In genomic region chr11:86742605-86743004, GRCm38 (mm10) we compare ENCODE assay signal across 1 mouse cellular context.
TF ChIP-seq lines count a peak whose summit lies in the region.

No protein-coding gene starts in this region.

TF ChIP-seq in MEL, 35 proteins besides CTCF, POLR2A, EP300 and RAD21 (continued from another document):
- TF ChIP-seq ZMIZ1 (IDR thresholded peaks at IDR 0.05; ENCODE audit: low read depth, low read length) (peak; percentile 74; the same call in 1 of the 2 replicates), UBTF (IDR thresholded peaks at IDR 0.05; ENCODE audit: borderline replicate concordance, insufficient read depth, low read depth, low read length) (0 out of 2 replicates have a peak, but pooled peaks have one; percentile 2), MAX (IDR thresholded peaks at IDR 0.05; ENCODE audit: low read length) (peak; percentile 51; the same call in 1 of the 2 replicates), MYC (IDR thresholded peaks at IDR 0.05; ENCODE audit: low read depth, low read length) (0 out of 2 replicates have a peak, but pooled peaks have one; percentile 38), MYB (IDR thresholded peaks at IDR 0.05; ENCODE audit: low read depth, low read length) (peak; percentile 89), SIN3A (IDR thresholded peaks at IDR 0.05; ENCODE audit: low read length) (peak; percentile 97), USF2 (IDR thresholded peaks at IDR 0.05; ENCODE audit: borderline replicate concordance in 1 of 2, insufficient read depth in 1 of 2, low read depth in 1 of 2, low read length in 2 of 2) (no peak), GATA1 (IDR thresholded peaks at IDR 0.05; ENCODE audit: low read depth, low read length) (peak; percentile 100), ZC3H11A (IDR thresholded peaks at IDR 0.05; ENCODE audit: low read depth, low read length) (no peak), GABPA (IDR thresholded peaks at IDR 0.05; ENCODE audit: low read depth, low read length) (no peak), KAT2A (conservative IDR thresholded peaks at IDR 0.05; ENCODE audit: low read depth, low read length) (no peak), HCFC1 (IDR thresholded peaks at IDR 0.05; ENCODE audit: low read depth, low read length) (no peak), TBP (IDR thresholded peaks at IDR 0.05; ENCODE audit: low read depth, low read length) (peak; percentile 58), MAFK (IDR thresholded peaks at IDR 0.05; ENCODE audit: borderline replicate concordance, low read depth, low read length) (peak; percentile 71; the same call in 1 of the 2 replicates), MXI1 (IDR thresholded peaks at IDR 0.05; ENCODE audit: low read depth, low read length) (peak; percentile 89), ELF1 (IDR thresholded peaks at IDR 0.05; ENCODE audit: low read depth, low read length) (no peak), POLR2AphosphoS5 (IDR thresholded peaks at IDR 0.05; ENCODE audit: borderline replicate concordance, low read depth, low read length) (no peak), POLR2AphosphoS2 (IDR thresholded peaks at IDR 0.05; ENCODE audit: low read length) (no peak), BHLHE40 (IDR thresholded peaks at IDR 0.05; ENCODE audit: borderline replicate concordance, low read depth, low read length) (peak; percentile 67; the same call in 1 of the 2 replicates), MEF2A (IDR thresholded peaks at IDR 0.05; ENCODE audit: extremely low read depth, insufficient replicate concordance, low read depth, low read length, poor library complexity, severe bottlenecking) (0 out of 2 replicates have a peak, but pooled peaks have one; percentile 38), CHD2 (IDR thresholded peaks at IDR 0.05; ENCODE audit: low read length) (0 out of 2 replicates have a peak, but pooled peaks have one; percentile 22), RCOR1 (IDR thresholded peaks at IDR 0.05; ENCODE audit: low read depth, low read length) (peak; percentile 93), ETS1 (IDR thresholded peaks at IDR 0.05; ENCODE audit: low read depth, low read length) (peak; percentile 99), TAL1 (IDR thresholded peaks at IDR 0.05; ENCODE audit: low read length) (peak; percentile 100), NRF1 (IDR thresholded peaks at IDR 0.05; ENCODE audit: insufficient read depth, low read depth, low read length, poor library complexity, severe bottlenecking) (no peak), MAZ (IDR thresholded peaks at IDR 0.05; ENCODE audit: low read depth, low read length) (no peak), NELFE (IDR thresholded peaks at IDR 0.05; ENCODE audit: low read depth, low read length) (no peak), TCF12 (IDR thresholded peaks at IDR 0.05; ENCODE audit: low read depth, low read length) (peak; percentile 100), CHD1 (IDR thresholded peaks at IDR 0.05; ENCODE audit: low read depth, low read length) (no peak)
TF ChIP-seq in MEL: peak in this region for 18.
